27 mouse cellular contexts compared by ENCODE assay signal in the genomic region with DNA sequence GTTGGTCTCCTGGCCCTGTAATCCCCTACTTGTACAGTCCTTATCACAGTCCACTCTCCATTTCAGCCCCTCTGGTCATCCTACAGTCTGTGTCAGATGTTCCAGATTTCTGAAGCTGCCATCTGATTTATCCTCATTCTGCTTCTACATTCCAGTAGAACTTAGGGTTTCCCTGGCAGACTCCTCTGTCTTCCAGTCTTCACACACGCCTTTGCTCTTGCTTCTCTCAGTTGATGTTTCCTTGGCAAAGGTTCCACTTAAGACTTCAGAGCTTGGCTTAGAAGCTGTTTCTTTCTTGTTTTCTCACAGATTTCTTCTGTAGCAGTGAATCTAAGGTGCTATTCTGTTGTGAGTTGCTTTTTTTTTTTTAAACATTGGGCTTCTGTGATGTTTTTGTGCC.
DNase-seq lines count a peak whose midpoint lies in the region; ATAC-seq and TF ChIP-seq lines count a peak whose summit lies in the region.
"Had no signal": no experiment of that assay in that cellular context is flagged by ENCODE, and none has a peak within 500 bp of the region (broad histone marks: within the 10 kb centered on the region; RNA-seq: fewer than 3 reads in every experiment).

No protein-coding gene starts in this region.

- TF ChIP-seq CTCF in lung, adult 2 months (IDR thresholded peaks at IDR 0.05; ENCODE audit: insufficient read depth, low read length), result no peak
- no peak for TF ChIP-seq CTCF in cortical plate, adult 2 months (IDR thresholded peaks at IDR 0.05; ENCODE audit: extremely low read depth, insufficient read depth, low read length)

- H3K4me2 ChIP-seq in lung, embryonic 15.5 days, result no peak overlapping the region
- H3K4me2 ChIP-seq: forebrain, embryonic 12.5 days; hindbrain, embryonic 15.5 days; limb, embryonic 13.5 days; liver, embryonic 11.5 days; midbrain, embryonic 12.5 days; neural tube, embryonic 12.5 days had no signal

- peak overlapping the region; percentile 34; the same call in 1 of the 2 replicates for H3K27ac ChIP-seq in lung, embryonic 15.5 days
- H3K27ac ChIP-seq in cortical plate, adult 2 months (ENCODE audit: insufficient read depth, low read length), result peak overlapping the region; percentile 27; the same call in 1 of the 2 replicates
- H3K27ac ChIP-seq: forebrain, embryonic 12.5 days; hindbrain, embryonic 10.5 days; hindbrain, embryonic 15.5 days; layer of hippocampus, adult 2 months; limb, embryonic 13.5 days; midbrain, embryonic 12.5 days; neural tube, embryonic 12.5 days had no signal

- no peaks in the 10 kb centered on the region; the same call in 1 of the 2 replicates for H3K4me1 ChIP-seq in lung, embryonic 15.5 days
- no peaks in the 10 kb centered on the region for H3K4me1 ChIP-seq in lung, adult 2 months (ENCODE audit: control insufficient read depth, insufficient read depth, low read length)
- H3K4me1 ChIP-seq in cortical plate, adult 2 months (ENCODE audit: control insufficient read depth, insufficient read depth, low read length), result peaks cover 9% of the 10 kb centered on the region
- H3K4me1 ChIP-seq: forebrain, embryonic 12.5 days; hindbrain, embryonic 10.5 days; hindbrain, embryonic 15.5 days; limb, embryonic 13.5 days; midbrain, embryonic 12.5 days; neural tube, embryonic 12.5 days had no signal

- no peak for ATAC-seq in lung, embryonic 15.5 days (ENCODE audit: borderline replicate concordance, extremely low read depth, low FRiP score, low TSS enrichment)
- ATAC-seq: CD4-positive, CD25-positive, alpha-beta regulatory T cell, adult 4 months; inflammation-experienced regulatory T-cells, adult 6 months had no signal

- no peaks in the 10 kb centered on the region for H3K27me3 ChIP-seq in lung, embryonic 15.5 days
- H3K27me3 ChIP-seq: forebrain, embryonic 12.5 days; hindbrain, embryonic 15.5 days; limb, embryonic 13.5 days; midbrain, embryonic 12.5 days; neural tube, embryonic 12.5 days had no signal

- TF ChIP-seq POLR2A in lung, adult 2 months (IDR thresholded peaks at IDR 0.05; ENCODE audit: borderline replicate concordance, extremely low read depth, low read depth, low read length), result no peak
- no peak for TF ChIP-seq POLR2A in cortical plate, adult 2 months (IDR thresholded peaks at IDR 0.05; ENCODE audit: extremely low read depth, insufficient read depth, low read length)

- no peak overlapping the region for H3K9ac ChIP-seq in lung, embryonic 15.5 days
- H3K9ac ChIP-seq: forebrain, embryonic 12.5 days; hindbrain, embryonic 15.5 days; limb, embryonic 13.5 days; midbrain, embryonic 12.5 days; neural tube, embryonic 12.5 days had no signal

- DNase-seq in frontal cortex, postnatal 36 days (ENCODE audit: low spot score in 2 of 2), result peak; percentile 27 to 66
- no peak for DNase-seq in frontal cortex, postnatal 14 days (ENCODE audit: low spot score in 2 of 2)
- DNase-seq in lung, adult 2 months, result no peak
- DNase-seq in lung, postnatal 36 days, result peak; percentile 7
- no peak for DNase-seq in cerebellum, adult 11 months
- DNase-seq: adrenal gland, postnatal 14 days; cerebellum, adult 18-20 months; cerebellum, postnatal 10 days; gastrocnemius, postnatal 14 days; heart, postnatal 14 days; kidney, adult 11 months; kidney, postnatal 36 days; thymus, postnatal 14 days had no signal

- no peaks in the 10 kb centered on the region for H3K9me3 ChIP-seq in lung, embryonic 15.5 days
- H3K9me3 ChIP-seq: forebrain, embryonic 12.5 days; hindbrain, embryonic 10.5 days; hindbrain, embryonic 15.5 days; limb, embryonic 13.5 days; midbrain, embryonic 12.5 days; neural tube, embryonic 12.5 days had no signal

- no peak overlapping the region for H3K4me3 ChIP-seq in lung, embryonic 15.5 days
- no peak overlapping the region for H3K4me3 ChIP-seq in lung, adult 2 months (replicated peaks; ENCODE audit: extremely low read depth, low read depth, low read length)
- no peak overlapping the region for H3K4me3 ChIP-seq in cortical plate, adult 2 months (ENCODE audit: insufficient read depth, low read length)
- H3K4me3 ChIP-seq: erythroblast, embryonic 14.5 days; forebrain, embryonic 12.5 days; hindbrain, embryonic 10.5 days; hindbrain, embryonic 15.5 days; layer of hippocampus, adult 2 months; limb, embryonic 13.5 days; midbrain, embryonic 12.5 days; myocyte; neural tube, embryonic 12.5 days had no signal

- WGBS in lung, embryonic 15.5 days, result 61% methylated on average over 1 of the region's 1 CpGs
- WGBS in lung, adult 2 months, result 66% methylated on average over 1 of the region's 1 CpGs

- no peaks in the 10 kb centered on the region for H3K36me3 ChIP-seq in lung, embryonic 15.5 days
- H3K36me3 ChIP-seq: forebrain, embryonic 12.5 days; neural tube, embryonic 12.5 days had no signal

Comparison
In these comparisons a context has a peak if more than half of its experiments do, and no peak if none do; other contexts are left out.
1. DNase-seq: peak in frontal cortex, postnatal 36 days (2 of 2) and lung, postnatal 36 days (single experiment); none in frontal cortex, postnatal 14 days (0 of 2), lung, adult 2 months (single experiment) and cerebellum, adult 11 months (single experiment).